Mouse (Mus musculus) G1E (cell line): ENCODE measurements around the gene Cyp2j5.

ENCODE experiments used
- CTCF ChIP-seq: IDR thresholded peaks from 2 replicates; pipeline ENCODE4 v1.5.1; 2012; ENCODE audit warnings: low read depth, low read length, inconsistent platforms, mixed read lengths
- GATA1 ChIP-seq: IDR thresholded peaks from 2 replicates; pipeline ENCODE4 v1.6.1; 2012; ENCODE audit warnings: borderline replicate concordance, low read length, inconsistent platforms, mixed read lengths
- TAL1 ChIP-seq: conservative IDR thresholded peaks from 2 replicates; pipeline ENCODE4 v1.6.1; 2012; ENCODE audit warnings: low read depth, low read length, inconsistent platforms, mixed read lengths

GRCm38 (mm10) chr4:96591791-96592150 lies 72.2 kb downstream of the Cyp2j5 start:
- no peak for TF ChIP-seq CTCF
- TF ChIP-seq GATA1: no peak
- TF ChIP-seq TAL1: no peak
